In the genomic region with DNA sequence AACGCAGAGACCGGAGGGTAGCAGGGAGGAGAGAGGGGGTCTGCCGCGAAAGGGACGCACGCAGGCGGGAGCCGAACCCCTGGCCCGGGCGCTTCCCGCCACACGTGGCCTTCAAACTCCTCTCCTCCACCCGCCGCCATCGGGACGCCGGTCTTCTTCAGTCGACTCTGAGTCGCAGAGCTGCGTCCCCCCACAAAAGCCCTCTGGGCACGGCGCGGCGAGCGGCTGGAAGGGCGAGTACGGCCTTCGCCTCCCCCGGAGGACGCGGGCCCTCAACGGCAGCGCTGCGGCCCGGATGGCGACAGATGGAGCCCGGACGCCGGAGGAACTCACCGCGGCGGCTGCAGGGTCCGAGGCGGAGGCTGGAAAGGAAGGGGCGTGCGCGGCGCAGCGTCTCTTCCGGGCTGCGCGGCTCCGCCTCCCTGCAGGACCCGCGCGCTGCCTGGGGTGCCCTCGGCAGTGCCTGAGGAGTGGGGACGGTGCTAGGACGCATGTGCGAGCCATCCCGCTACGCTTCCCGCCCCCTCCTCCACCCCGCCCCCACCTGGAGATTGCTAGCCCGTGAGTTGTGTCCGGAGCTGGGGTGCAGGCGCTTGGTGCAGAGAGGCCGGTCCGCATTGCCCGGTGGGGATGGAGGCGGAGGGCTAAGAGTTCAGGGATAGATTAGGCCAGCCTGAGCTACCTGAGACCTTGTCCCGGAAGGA, we compare ENCODE assay signal across 9 mouse cellular contexts. TPM values are rescaled to one million over a fixed set of nuclear protein-coding genes. Genes with fewer than 3 reads are reported as not detected.
DNase-seq lines count a peak whose midpoint lies in the region; ATAC-seq and TF ChIP-seq lines count a peak whose summit lies in the region.
"Had no signal": no experiment of that assay in that cellular context is flagged by ENCODE, and none has a peak within 500 bp of the region (broad histone marks: within the 10 kb centered on the region; RNA-seq: fewer than 3 reads in every experiment).

Gene RPS10-NUDT3 (minus strand): TSS at position 352 of the 704 bp plus-strand sequence.

- H3K4me1 ChIP-seq in heart, embryonic 12.5 days (replicated peaks) = peaks cover 41% of the 10 kb centered on the region
- H3K4me1 ChIP-seq in kidney, postnatal 0 days (replicated peaks; ENCODE audit: insufficient read depth, low read length) = peaks cover 13% of the 10 kb centered on the region
- H3K4me1 ChIP-seq in liver, embryonic 13.5 days (replicated peaks) = peaks cover 52% of the 10 kb centered on the region
- peaks cover 28% of the 10 kb centered on the region for H3K4me1 ChIP-seq in stomach, embryonic 14.5 days (ENCODE audit: control insufficient read depth, insufficient read depth, low read length)

- under 1% methylated on average over 57 of the region's 72 CpGs for WGBS in heart, embryonic 12.5 days
- WGBS in kidney, postnatal 0 days = under 1% methylated on average over 68 of the region's 72 CpGs
- WGBS in liver, embryonic 13.5 days (ENCODE audit: insufficient replicate concordance) = under 1% methylated on average over 72 of the region's 72 CpGs
- under 1% methylated on average over 68 of the region's 72 CpGs for WGBS in stomach, embryonic 14.5 days

- DNase-seq in CD4-positive, CD25-positive, alpha-beta regulatory T cell, adult 2 months (ENCODE audit: low read depth, low spot score) = peak; percentile 97
- peak; percentile 98 for DNase-seq in brain, embryonic 14.5 days (ENCODE audit: low read depth)
- peak; percentile 97 for DNase-seq in kidney, postnatal 0 days (ENCODE audit: low spot score)
- peak; percentile 88 for DNase-seq in liver, embryonic 13.5 days
- DNase-seq in natural killer cell, adult 2 months (ENCODE audit: low spot score in 2 of 2) = peak; percentile 79 to 86

- peaks cover 39% of the 10 kb centered on the region for H3K36me3 ChIP-seq in heart, embryonic 12.5 days
- peaks cover 32% of the 10 kb centered on the region for H3K36me3 ChIP-seq in kidney, postnatal 0 days (ENCODE audit: insufficient read depth, low read length)
- peaks cover 42% of the 10 kb centered on the region for H3K36me3 ChIP-seq in liver, embryonic 13.5 days
- peaks cover 40% of the 10 kb centered on the region for H3K36me3 ChIP-seq in stomach, embryonic 14.5 days (ENCODE audit: control insufficient read depth, insufficient read depth, low read length)

- peak within 1 kb of the TSS; percentile 96 for H3K4me2 ChIP-seq in heart, embryonic 12.5 days
- H3K4me2 ChIP-seq in kidney, postnatal 0 days (ENCODE audit: low read length) = peak within 1 kb of the TSS; percentile 82
- peak within 1 kb of the TSS; percentile 89 for H3K4me2 ChIP-seq in liver, embryonic 13.5 days
- peak within 1 kb of the TSS; percentile 56 for H3K4me2 ChIP-seq in stomach, embryonic 14.5 days (replicated peaks; ENCODE audit: low read depth, low read length)

- peak; percentile 91; the same call in 1 of the 2 replicates for TF ChIP-seq POLR2A in brain, embryonic 14.5 days (IDR thresholded peaks at IDR 0.05; ENCODE audit: borderline replicate concordance, extremely low read depth, insufficient read depth, insufficient read length, poor library complexity, severe bottlenecking)

- H3K9me3 ChIP-seq in heart, embryonic 12.5 days (replicated peaks) = no peaks in the 10 kb centered on the region
- H3K9me3 ChIP-seq in kidney, postnatal 0 days (replicated peaks; ENCODE audit: low read length) = no peaks in the 10 kb centered on the region
- no peaks in the 10 kb centered on the region for H3K9me3 ChIP-seq in liver, embryonic 13.5 days (replicated peaks)
- no peaks in the 10 kb centered on the region for H3K9me3 ChIP-seq in stomach, embryonic 14.5 days (ENCODE audit: control insufficient read depth, low read depth, low read length)

- peak; percentile 97 for ATAC-seq in erythroblast, adult 5-6 weeks (replicated peaks; ENCODE audit: low FRiP score, poor library complexity, severe bottlenecking)
- ATAC-seq in heart, embryonic 12.5 days (ENCODE audit: insufficient number of reproducible peaks, low FRiP score) = peak; percentile 94
- ATAC-seq in kidney, postnatal 0 days (replicated peaks; ENCODE audit: low FRiP score, low read depth) = peak; percentile 96
- peak; percentile 96 for ATAC-seq in liver, embryonic 13.5 days (ENCODE audit: low read depth)
- peak; percentile 97 for ATAC-seq in stomach, embryonic 14.5 days (ENCODE audit: insufficient number of reproducible peaks, insufficient read depth, low FRiP score, low read depth)

- peak within 1 kb of the TSS; percentile 99 for H3K9ac ChIP-seq in heart, embryonic 12.5 days
- H3K9ac ChIP-seq in kidney, postnatal 0 days (ENCODE audit: low read depth, low read length) = peak within 1 kb of the TSS; percentile 93
- H3K9ac ChIP-seq in liver, embryonic 13.5 days = peak within 1 kb of the TSS; percentile 96
- peak within 1 kb of the TSS; percentile 82 for H3K9ac ChIP-seq in stomach, embryonic 14.5 days (replicated peaks; ENCODE audit: low read depth, low read length)

- H3K4me3 ChIP-seq in heart, embryonic 12.5 days = peak within 1 kb of the TSS; percentile 99
- peak within 1 kb of the TSS; percentile 93 for H3K4me3 ChIP-seq in kidney, postnatal 0 days (replicated peaks; ENCODE audit: low read depth, low read length)
- H3K4me3 ChIP-seq in liver, embryonic 13.5 days (replicated peaks) = peak within 1 kb of the TSS; percentile 88
- peak within 1 kb of the TSS; percentile 83 for H3K4me3 ChIP-seq in stomach, embryonic 14.5 days (ENCODE audit: low read depth, low read length)

- H3K27me3 ChIP-seq in heart, embryonic 12.5 days (replicated peaks) = no peaks in the 10 kb centered on the region
- H3K27me3 ChIP-seq in kidney, postnatal 0 days (ENCODE audit: insufficient read depth, low read length) = no peaks in the 10 kb centered on the region
- no peaks in the 10 kb centered on the region for H3K27me3 ChIP-seq in liver, embryonic 13.5 days
- no peaks in the 10 kb centered on the region for H3K27me3 ChIP-seq in stomach, embryonic 14.5 days (ENCODE audit: control insufficient read depth, insufficient read depth, low read length)

- no peak for TF ChIP-seq CTCF in brain, embryonic 14.5 days (IDR thresholded peaks at IDR 0.05; ENCODE audit: borderline replicate concordance, extremely low read depth, insufficient read depth, insufficient read length)
- TF ChIP-seq CTCF in kidney, postnatal 0 days (IDR thresholded peaks at IDR 0.05; ENCODE audit: low read depth) = peak; percentile 11; the same call in 1 of the 2 replicates

- H3K27ac ChIP-seq in heart, embryonic 12.5 days (ENCODE audit: poor library complexity, severe bottlenecking) = peak within 1 kb of the TSS; percentile 95
- peak within 1 kb of the TSS; percentile 89 for H3K27ac ChIP-seq in kidney, postnatal 0 days
- peak within 1 kb of the TSS; percentile 86 for H3K27ac ChIP-seq in liver, embryonic 13.5 days
- peak within 1 kb of the TSS; percentile 79 for H3K27ac ChIP-seq in stomach, embryonic 14.5 days (ENCODE audit: low read length)

RNA-seq across cellular contexts. Expression of gene RPS10-NUDT3, which starts in this region (rescaled TPM):
- not detected in 2 replicates for polyA plus RNA-seq in brain, embryonic 14.5 days (2012; rRNA removed)
- not detected in 2 replicates for total RNA-seq in erythroblast, adult 5-6 weeks (2015; ENCODE audit: low replicate concordance)
- total RNA-seq in erythroblast, adult 5-6 weeks (2017; ENCODE audit: low replicate concordance) = not detected in 2 replicates
- polyA plus RNA-seq in heart, embryonic 12.5 days (2016; fragmentation: Nextera tagmentation; extraction: Ambion mirVana) = not detected in 2 replicates
- not detected in 2 replicates for polyA plus RNA-seq in kidney, postnatal 0 days (2015; fragmentation: Nextera tagmentation; extraction: Ambion mirVana)
- polyA plus RNA-seq in liver, embryonic 13.5 days (2015; fragmentation: Nextera tagmentation; extraction: Ambion mirVana) = not detected in 2 replicates
- polyA plus RNA-seq in stomach, embryonic 14.5 days (2014; fragmentation: Nextera tagmentation; extraction: Ambion mirVana) = not detected in 2 replicates
- polyA plus RNA-seq: gonadal fat pad, adult 2 months had no signal

Comparison
In these comparisons a context has a peak if more than half of its experiments do, and no peak if none do; other contexts are left out.
1. Peak in every context shown above with its lines: DNase-seq, ATAC-seq, H3K4me3 ChIP-seq and H3K27ac ChIP-seq.
2. Peak in DNase-seq in brain, embryonic 14.5 days; RNA of the gene not detected or under 1 TPM.
3. Peak in ATAC-seq in erythroblast, adult 5-6 weeks; RNA of the gene not detected or under 1 TPM.
4. Peak in ATAC-seq, H3K4me3 ChIP-seq, H3K27ac ChIP-seq, H3K9ac ChIP-seq and H3K4me2 ChIP-seq in heart, embryonic 12.5 days; RNA of the gene not detected or under 1 TPM.
5. Peak in DNase-seq, ATAC-seq, H3K4me3 ChIP-seq, H3K27ac ChIP-seq, H3K9ac ChIP-seq and H3K4me2 ChIP-seq in kidney, postnatal 0 days; RNA of the gene not detected or under 1 TPM.
6. Peak in DNase-seq, ATAC-seq, H3K4me3 ChIP-seq, H3K27ac ChIP-seq, H3K9ac ChIP-seq and H3K4me2 ChIP-seq in liver, embryonic 13.5 days; RNA of the gene not detected or under 1 TPM.
7. Peak in ATAC-seq, H3K4me3 ChIP-seq, H3K27ac ChIP-seq, H3K9ac ChIP-seq and H3K4me2 ChIP-seq in stomach, embryonic 14.5 days; RNA of the gene not detected or under 1 TPM.